Mouse (Mus musculus): ENCODE data around the gene Cks2. TPM values are rescaled to one million over a fixed set of nuclear protein-coding genes. Genes with fewer than 3 reads are reported as not detected.

The Cks2 gene
- polyA plus RNA-seq, 1 experiment from 2014 or later, result 253 TPM

- H3K27me3 ChIP-seq (ENCODE audit: insufficient read depth, low read length), result no peaks in the 10 kb centered on the region
- 66% methylated on average over 4 of the region's 4 CpGs for WGBS
Measured at GRCm38 (mm10) chr13:51676641-51677040, 31.6 kb downstream of the Cks2 start.

DNA sequence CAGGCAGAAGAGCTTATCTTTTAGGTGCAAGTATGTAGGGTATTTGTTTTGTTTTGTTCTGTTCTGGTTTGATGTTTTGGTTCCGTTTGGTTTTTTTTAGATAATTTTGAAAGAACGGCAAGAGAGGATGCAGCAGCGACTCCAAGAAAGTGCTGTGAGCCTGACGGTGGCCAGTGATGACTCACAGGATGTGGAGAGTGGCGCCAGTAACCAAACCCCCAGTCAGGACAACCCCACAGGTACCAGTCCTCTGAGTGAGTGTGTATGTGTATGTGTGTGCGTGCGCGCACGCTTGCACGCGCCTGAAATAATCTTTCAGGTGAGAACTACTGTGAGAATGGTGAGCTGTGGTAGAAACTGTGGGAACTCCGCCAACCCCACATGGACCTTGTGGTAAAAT lies 32.0 kb downstream of the Cks2 start:
- H3K9me3 ChIP-seq (replicated peaks; ENCODE audit: low read length), result no peaks in the 10 kb centered on the region
- no peaks in the 10 kb centered on the region for H3K27me3 ChIP-seq (ENCODE audit: insufficient read depth, low read length)
- no peak overlapping the region for H3K27ac ChIP-seq
- H3K4me3 ChIP-seq (replicated peaks; ENCODE audit: low read depth, low read length), result no peak overlapping the region
- no peaks in the 10 kb centered on the region for H3K4me1 ChIP-seq (replicated peaks; ENCODE audit: insufficient read depth, low read length)
- TF ChIP-seq CTCF (IDR thresholded peaks at IDR 0.05; ENCODE audit: low read depth), result no peak
- H3K9ac ChIP-seq (ENCODE audit: low read depth, low read length), result no peak overlapping the region
- ATAC-seq (replicated peaks; ENCODE audit: low FRiP score, low read depth) (no peak), DNase-seq (ENCODE audit: low spot score) (no peak)
- 96% methylated on average over 12 of the region's 12 CpGs for WGBS
- no peak overlapping the region for H3K4me2 ChIP-seq (ENCODE audit: low read length)
- peaks cover 81% of the 10 kb centered on the region for H3K36me3 ChIP-seq (ENCODE audit: insufficient read depth, low read length)

More at GRCm38 (mm10) chr13:51676641-51677040, 31.6 kb downstream of the Cks2 start:
- Histone ChIP-seq H3K36me3 (ENCODE audit: insufficient read depth, low read length) (peaks cover 79% of the 10 kb centered on the region), H3K4me2 (ENCODE audit: low read length) (no peak overlapping the region), H3K4me1 (replicated peaks; ENCODE audit: insufficient read depth, low read length) (no peaks in the 10 kb centered on the region), H3K4me3 (replicated peaks; ENCODE audit: low read depth, low read length) (no peak overlapping the region), H3K9ac (ENCODE audit: low read depth, low read length) (no peak overlapping the region), H3K27ac (no peak overlapping the region), H3K9me3 (replicated peaks; ENCODE audit: low read length) (no peaks in the 10 kb centered on the region)
- DNase-seq (ENCODE audit: low spot score) (no peak), ATAC-seq (replicated peaks; ENCODE audit: low FRiP score, low read depth) (no peak)
- no peak for TF ChIP-seq CTCF (IDR thresholded peaks at IDR 0.05; ENCODE audit: low read depth)

GRCm38 (mm10) chr13:51677630-51678185 lies 32.7 kb downstream of the Cks2 start:
- no peak for ATAC-seq (replicated peaks; ENCODE audit: low FRiP score, low read depth)
- no peaks in the 10 kb centered on the region for H3K9me3 ChIP-seq (replicated peaks; ENCODE audit: low read length)
- no peaks in the 10 kb centered on the region for H3K27me3 ChIP-seq (ENCODE audit: insufficient read depth, low read length)
- peaks cover 86% of the 10 kb centered on the region for H3K36me3 ChIP-seq (ENCODE audit: insufficient read depth, low read length)
- H3K4me3 ChIP-seq (replicated peaks; ENCODE audit: low read depth, low read length), result no peak overlapping the region
- no peak overlapping the region for H3K4me2 ChIP-seq (ENCODE audit: low read length)
- H3K27ac ChIP-seq, result no peak overlapping the region
- WGBS, result 93% methylated on average over 7 of the region's 7 CpGs
- DNase-seq (ENCODE audit: low spot score), result no peak
- H3K9ac ChIP-seq (ENCODE audit: low read depth, low read length), result no peak overlapping the region
- H3K4me1 ChIP-seq (replicated peaks; ENCODE audit: insufficient read depth, low read length), result no peaks in the 10 kb centered on the region
- TF ChIP-seq CTCF (IDR thresholded peaks at IDR 0.05; ENCODE audit: low read depth), result no peak

- no peak overlapping the region for H3K4me2 ChIP-seq (ENCODE audit: low read length)
- no peak overlapping the region for H3K27ac ChIP-seq
- 93% methylated on average over 6 of the region's 6 CpGs for WGBS
- DNase-seq (ENCODE audit: low spot score) (no peak), ATAC-seq (replicated peaks; ENCODE audit: low FRiP score, low read depth) (no peak)
- no peak for TF ChIP-seq CTCF (IDR thresholded peaks at IDR 0.05; ENCODE audit: low read depth)
- no peak overlapping the region for H3K9ac ChIP-seq (ENCODE audit: low read depth, low read length)
- no peak overlapping the region for H3K4me3 ChIP-seq (replicated peaks; ENCODE audit: low read depth, low read length)
- H3K4me1 ChIP-seq (replicated peaks; ENCODE audit: insufficient read depth, low read length), result no peaks in the 10 kb centered on the region
- H3K9me3 ChIP-seq (replicated peaks; ENCODE audit: low read length), result no peaks in the 10 kb centered on the region
- H3K27me3 ChIP-seq (ENCODE audit: insufficient read depth, low read length), result no peaks in the 10 kb centered on the region
- peaks cover 87% of the 10 kb centered on the region for H3K36me3 ChIP-seq (ENCODE audit: insufficient read depth, low read length)
Measured at GRCm38 (mm10) chr13:51678687-51679086, 33.7 kb downstream of the Cks2 start.

DNA sequence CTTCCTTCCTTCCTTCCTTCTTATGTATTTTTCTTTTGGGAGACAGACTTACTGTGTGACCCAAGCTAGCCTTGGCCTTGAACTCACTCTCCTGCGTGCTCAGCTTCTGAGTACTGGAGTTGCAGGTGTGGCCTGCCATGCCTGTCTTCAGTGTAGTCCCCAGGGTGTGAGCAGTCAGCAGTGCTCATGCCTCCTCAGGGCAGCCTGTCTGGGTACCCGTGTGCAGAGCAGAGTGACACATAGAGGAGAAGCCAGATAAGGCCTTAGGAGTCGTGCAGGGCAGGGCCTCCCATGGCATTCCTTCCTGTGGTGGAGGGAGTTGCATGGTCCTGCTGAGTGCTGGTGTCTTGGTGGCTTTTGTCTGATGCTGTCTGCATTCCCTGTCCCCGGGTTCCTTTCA lies 34.3 kb downstream of the Cks2 start:
- no peak overlapping the region for H3K4me3 ChIP-seq (replicated peaks; ENCODE audit: low read depth, low read length)
- no peak overlapping the region for H3K9ac ChIP-seq (ENCODE audit: low read depth, low read length)
- 87% methylated on average over 4 of the region's 4 CpGs for WGBS
- peaks cover 81% of the 10 kb centered on the region for H3K36me3 ChIP-seq (ENCODE audit: insufficient read depth, low read length)
- no peak for TF ChIP-seq CTCF (IDR thresholded peaks at IDR 0.05; ENCODE audit: low read depth)
- H3K27ac ChIP-seq, result no peak overlapping the region
- no peak overlapping the region for H3K4me2 ChIP-seq (ENCODE audit: low read length)
- DNase-seq (ENCODE audit: low spot score), result no peak
- H3K27me3 ChIP-seq (ENCODE audit: insufficient read depth, low read length), result no peaks in the 10 kb centered on the region
- H3K4me1 ChIP-seq (replicated peaks; ENCODE audit: insufficient read depth, low read length), result no peaks in the 10 kb centered on the region
- no peaks in the 10 kb centered on the region for H3K9me3 ChIP-seq (replicated peaks; ENCODE audit: low read length)
- ATAC-seq (replicated peaks; ENCODE audit: low FRiP score, low read depth), result no peak

- H3K27me3 ChIP-seq (ENCODE audit: insufficient read depth, low read length), result no peaks in the 10 kb centered on the region
Measured at GRCm38 (mm10) chr13:51681076-51681475, 36.0 kb downstream of the Cks2 start.

DNA sequence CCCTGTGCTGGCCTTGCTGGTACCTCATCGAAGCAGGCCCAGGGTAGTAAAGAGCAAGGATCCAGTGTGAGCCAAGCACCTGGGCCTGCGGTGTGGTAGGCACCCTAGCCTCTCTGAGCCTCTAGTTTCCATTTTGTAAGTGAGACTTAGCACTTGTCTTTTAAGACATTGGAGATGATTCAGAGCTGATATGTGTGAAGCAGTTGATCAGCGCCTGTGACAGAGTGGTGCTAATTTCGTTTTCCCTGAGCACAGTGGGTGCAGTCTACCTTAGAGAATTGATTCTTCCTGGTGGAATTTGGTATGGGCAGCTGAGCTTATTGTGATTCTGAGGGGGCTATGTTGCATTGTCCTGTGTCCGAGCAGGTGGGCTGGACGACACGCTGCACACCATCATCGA lies 36.6 kb downstream of the Cks2 start:
- Histone ChIP-seq H3K9me3 (replicated peaks; ENCODE audit: low read length) (no peaks in the 10 kb centered on the region), H3K9ac (ENCODE audit: low read depth, low read length) (no peak overlapping the region), H3K4me2 (ENCODE audit: low read length) (no peak overlapping the region), H3K27me3 (ENCODE audit: insufficient read depth, low read length) (no peaks in the 10 kb centered on the region), H3K27ac (no peak overlapping the region), H3K4me3 (replicated peaks; ENCODE audit: low read depth, low read length) (no peak overlapping the region), H3K36me3 (ENCODE audit: insufficient read depth, low read length) (peaks cover 85% of the 10 kb centered on the region), H3K4me1 (replicated peaks; ENCODE audit: insufficient read depth, low read length) (no peaks in the 10 kb centered on the region)
- TF ChIP-seq CTCF (IDR thresholded peaks at IDR 0.05; ENCODE audit: low read depth), result no peak
- DNase-seq (ENCODE audit: low spot score) (no peak), ATAC-seq (replicated peaks; ENCODE audit: low FRiP score, low read depth) (no peak)
- WGBS, result 94% methylated on average over 8 of the region's 8 CpGs

More at GRCm38 (mm10) chr13:51681076-51681475, 36.0 kb downstream of the Cks2 start:
- DNase-seq (ENCODE audit: low spot score), result no peak
- WGBS, result 56% methylated on average over 5 of the region's 5 CpGs
- Histone ChIP-seq H3K4me3 (replicated peaks; ENCODE audit: low read depth, low read length) (no peak overlapping the region), H3K9me3 (replicated peaks; ENCODE audit: low read length) (no peaks in the 10 kb centered on the region), H3K9ac (ENCODE audit: low read depth, low read length) (no peak overlapping the region), H3K36me3 (ENCODE audit: insufficient read depth, low read length) (peaks cover 84% of the 10 kb centered on the region), H3K4me2 (ENCODE audit: low read length) (no peak overlapping the region), H3K27ac (no peak overlapping the region), H3K4me1 (replicated peaks; ENCODE audit: insufficient read depth, low read length) (no peaks in the 10 kb centered on the region)
- TF ChIP-seq CTCF (IDR thresholded peaks at IDR 0.05; ENCODE audit: low read depth), result no peak
- no peak for ATAC-seq (replicated peaks; ENCODE audit: low FRiP score, low read depth)
